In the genomic region with DNA sequence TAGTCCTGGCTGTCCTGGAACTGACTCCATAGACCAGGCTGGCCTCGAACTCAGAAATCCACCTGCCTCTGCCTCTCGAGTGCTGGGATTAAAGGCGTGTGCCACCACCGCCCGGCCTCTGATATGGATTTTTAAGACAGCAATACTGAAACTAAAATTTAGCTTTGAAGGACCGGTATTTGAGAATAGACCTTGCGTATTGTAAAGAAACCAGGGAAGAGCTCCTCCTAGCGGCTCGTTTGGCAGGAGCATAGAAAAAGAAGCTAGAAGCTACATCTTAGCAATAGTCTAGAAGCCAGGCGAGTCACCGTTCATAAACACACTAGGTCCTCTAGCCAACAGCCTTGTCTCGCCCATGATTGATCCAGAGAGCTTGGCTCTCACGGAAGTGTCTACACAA, we compare ENCODE assay signal across 9 mouse cellular contexts. TPM values are rescaled to one million over a fixed set of nuclear protein-coding genes. Genes with fewer than 3 reads are reported as not detected.
A peak's percentile ranks its signal among the peaks of the same experiment; 100 is the strongest.
DNase-seq lines count a peak whose midpoint lies in the region; ATAC-seq lines count a peak whose summit lies in the region.
"Had no signal": no experiment of that assay in that cellular context is flagged by ENCODE, and none has a peak within 500 bp of the region (broad histone marks: within the 10 kb centered on the region; RNA-seq: fewer than 3 reads in every experiment).

No protein-coding gene starts in this region.

- 36% methylated on average over 13 of the region's 13 CpGs for WGBS in intestine, embryonic 14.5 days
- WGBS in intestine, embryonic 16.5 days: 34% methylated on average over 13 of the region's 13 CpGs
- WGBS in heart, embryonic 16.5 days: 27% methylated on average over 13 of the region's 13 CpGs

- no peak for ATAC-seq in intestine, embryonic 14.5 days (replicated peaks; ENCODE audit: low FRiP score, low TSS enrichment, low read depth)
- ATAC-seq in intestine, embryonic 16.5 days: no peak
- ATAC-seq in heart, embryonic 16.5 days (replicated peaks; ENCODE audit: extremely low read depth, insufficient read depth, low FRiP score): no peak

- no peak overlapping the region for H3K4me2 ChIP-seq in intestine, embryonic 14.5 days (ENCODE audit: low read length)
- no peak overlapping the region for H3K4me2 ChIP-seq in intestine, embryonic 16.5 days (ENCODE audit: low read depth, low read length)
- H3K4me2 ChIP-seq in heart, embryonic 16.5 days (ENCODE audit: low read depth, low read length): peak overlapping the region; percentile 38; the same call in 1 of the 2 replicates
- H3K4me2 ChIP-seq: embryonic facial prominence, embryonic 15.5 days had no signal

- H3K4me3 ChIP-seq in intestine, embryonic 14.5 days (ENCODE audit: low read depth, low read length): no peak overlapping the region
- H3K4me3 ChIP-seq in intestine, embryonic 16.5 days (ENCODE audit: low read length): no peak overlapping the region
- H3K4me3 ChIP-seq in heart, embryonic 16.5 days (ENCODE audit: low read length): no peak overlapping the region
- H3K4me3 ChIP-seq: embryonic facial prominence, embryonic 15.5 days had no signal

- DNase-seq in intestine, embryonic 14.5 days (ENCODE audit: low spot score): peak; percentile 78
- peak; percentile 82 for DNase-seq in ZHBTc4 (ENCODE audit: low read depth, low spot score)
- peak; percentile 63 for DNase-seq in embryo, embryonic 10 days (ENCODE audit: low spot score)
- DNase-seq in left cerebral cortex, postnatal 10 days (ENCODE audit: extremely low spot score in 1 of 2, low spot score in 2 of 2): peak; percentile 71 to 80
- peak; percentile 66 for DNase-seq in mesoderm, embryonic 11.5 days (ENCODE audit: low read depth, low spot score)
- peak; percentile 73 for DNase-seq in telencephalon, adult 2 months (ENCODE audit: low read depth, low spot score)

- H3K36me3 ChIP-seq in intestine, embryonic 14.5 days (ENCODE audit: control insufficient read depth, insufficient read depth, low read length): peaks cover 22% of the 10 kb centered on the region
- H3K36me3 ChIP-seq in intestine, embryonic 16.5 days (ENCODE audit: control insufficient read depth, insufficient read depth, low read length): 0 out of 2 replicates have a peak, but pooled peaks cover 1% of the 10 kb centered on the region
- peaks cover 15% of the 10 kb centered on the region for H3K36me3 ChIP-seq in heart, embryonic 16.5 days (ENCODE audit: control insufficient read depth, insufficient read depth)

- no peaks in the 10 kb centered on the region for H3K9me3 ChIP-seq in intestine, embryonic 14.5 days (ENCODE audit: control insufficient read depth, low read length)
- H3K9me3 ChIP-seq in intestine, embryonic 16.5 days (ENCODE audit: control insufficient read depth, low read length): no peaks in the 10 kb centered on the region
- no peaks in the 10 kb centered on the region for H3K9me3 ChIP-seq in heart, embryonic 16.5 days (replicated peaks; ENCODE audit: control insufficient read depth, low read length)
- H3K9me3 ChIP-seq: embryonic facial prominence, embryonic 15.5 days had no signal

- intact Hi-C loops in left cerebral cortex, postnatal 10 days (cut with DNase I): loop anchor here (5.0 kb wide), 1 partner anchor 79 kb away; no protein-coding TSS in a partner anchor

- H3K9ac ChIP-seq in intestine, embryonic 14.5 days (ENCODE audit: low read length): no peak overlapping the region
- H3K9ac ChIP-seq in intestine, embryonic 16.5 days (ENCODE audit: low read depth, low read length): no peak overlapping the region
- H3K9ac ChIP-seq in heart, embryonic 16.5 days (ENCODE audit: low read length): no peak overlapping the region
- H3K9ac ChIP-seq: embryonic facial prominence, embryonic 15.5 days had no signal

- H3K27ac ChIP-seq in intestine, embryonic 14.5 days (ENCODE audit: low read depth): no peak overlapping the region
- no peak overlapping the region for H3K27ac ChIP-seq in intestine, embryonic 16.5 days (ENCODE audit: low read length)
- H3K27ac ChIP-seq in heart, embryonic 16.5 days (ENCODE audit: low read length): no peak overlapping the region
- H3K27ac ChIP-seq: embryonic facial prominence, embryonic 15.5 days had no signal

- no peaks in the 10 kb centered on the region for H3K27me3 ChIP-seq in intestine, embryonic 14.5 days (replicated peaks; ENCODE audit: control insufficient read depth, insufficient read depth, low read length)
- no peaks in the 10 kb centered on the region for H3K27me3 ChIP-seq in intestine, embryonic 16.5 days (replicated peaks; ENCODE audit: control insufficient read depth, insufficient read depth, low read length)
- no peaks in the 10 kb centered on the region for H3K27me3 ChIP-seq in heart, embryonic 16.5 days (ENCODE audit: control insufficient read depth, insufficient read depth, low read length)
- H3K27me3 ChIP-seq: embryonic facial prominence, embryonic 15.5 days had no signal

- peaks cover 6% of the 10 kb centered on the region; the same call in 1 of the 2 replicates for H3K4me1 ChIP-seq in intestine, embryonic 14.5 days (replicated peaks; ENCODE audit: control insufficient read depth, insufficient read depth, low read length)
- H3K4me1 ChIP-seq in intestine, embryonic 16.5 days (ENCODE audit: control insufficient read depth, insufficient read depth, low read length): peaks cover 7% of the 10 kb centered on the region
- peaks cover 7% of the 10 kb centered on the region for H3K4me1 ChIP-seq in heart, embryonic 16.5 days (ENCODE audit: control insufficient read depth, insufficient read depth, low read length)

RNA-seq across cellular contexts. Expression of gene Bsn, which starts 12.8 kb away (rescaled TPM):
- 4.1 and 4.6 TPM in 2 replicates for polyA plus RNA-seq in intestine, embryonic 14.5 days (2014; fragmentation: Nextera tagmentation; extraction: Ambion mirVana)
- polyA plus RNA-seq in intestine, embryonic 16.5 days (2015; fragmentation: Nextera tagmentation; extraction: Ambion mirVana): 5.4 TPM in 2 replicates
- polyA plus RNA-seq in heart, embryonic 16.5 days (2015; fragmentation: Nextera tagmentation; extraction: Ambion mirVana): 0.34 and 0.81 TPM in 2 replicates
- total RNA-seq in left cerebral cortex, postnatal 10 days (2021): 100 to 1,000 TPM; 139 to 142 TPM
